Mouse (Mus musculus) liver, adult 2 months (tissue): Measurements from ENCODE around the gene Celf2. TPM values are rescaled to one million over a fixed set of nuclear protein-coding genes. Genes with fewer than 3 reads are reported as not detected.

ENCODE experiments used
- DNase-seq: peaks from one replicate; pipeline ENCODE4 v3.0.0-alpha.2; 2011; ENCODE audit warnings: low read depth, low spot score; ENCODE audit errors: extremely low read depth
- H3K27ac ChIP-seq: fragments of 200-500 bp; replicated peaks from 2 replicates; pipeline ENCODE4 v1.5.1; 2012; ENCODE audit warnings: low read depth, mild to moderate bottlenecking, control low read depth, inconsistent platforms, low read length; ENCODE audit not compliant: insufficient read depth
- H3K27me3 ChIP-seq: fragments of 200-500 bp; 2 replicates; pipeline ENCODE4 v1.6.1; 2012; ENCODE audit warnings: mild to moderate bottlenecking, moderate library complexity, low read length, inconsistent platforms; ENCODE audit not compliant: control insufficient read depth, insufficient read depth
- H3K36me3 ChIP-seq: fragments of 200-500 bp; 2 replicates; pipeline ENCODE4 v1.6.1; 2012; ENCODE audit warnings: low read length, inconsistent platforms; ENCODE audit not compliant: control insufficient read depth, insufficient read depth
- H3K4me1 ChIP-seq: fragments of 200-500 bp; 2 replicates; pipeline ENCODE4 v1.6.1; 2011; ENCODE audit warnings: low read length; ENCODE audit not compliant: control insufficient read depth, insufficient read depth
- H3K4me3 ChIP-seq: fragments of 200-500 bp; 2 replicates; pipeline ENCODE4 v1.5.1; 2011; ENCODE audit warnings: low read depth, mild to moderate bottlenecking, control low read depth, low read length, moderate library complexity; ENCODE audit not compliant: insufficient read depth
- H3K79me2 ChIP-seq: fragments of 200-500 bp; 2 replicates; pipeline ENCODE4 v1.6.1; 2012; ENCODE audit warnings: inconsistent platforms, mild to moderate bottlenecking, low read length, moderate library complexity; ENCODE audit not compliant: control insufficient read depth, insufficient read depth
- H3K9ac ChIP-seq: fragments of 200-500 bp; 2 replicates; pipeline ENCODE4 v1.6.1; 2012; ENCODE audit warnings: low read depth, mild to moderate bottlenecking, control low read depth, inconsistent platforms, low read length
- CTCF ChIP-seq: fragments of 200-500 bp; IDR thresholded peaks from 2 replicates; pipeline ENCODE4 v1.5.1; 2011; ENCODE audit warnings: low read depth, low read length, control low read depth
- POLR2A ChIP-seq: fragments of 200-500 bp; IDR thresholded peaks from 2 replicates; pipeline ENCODE4 v1.6.1; 2011; ENCODE audit warnings: low read length, control low read depth; ENCODE audit not compliant: insufficient read depth; ENCODE audit errors: extremely low read depth
- WGBS: fragments of 180-500 bp; shearing (Covaris S2); methylation state at CpG from one replicate; pipeline ENCODE4 v1.1.7; 2018; 5-methylcytosine and 5-hydroxymethylcytosine counted together
- polyA plus RNA-seq: library from polyadenylated mRNA; depleted of rRNA; stranded (reverse); fragments of >200 nt; gene quantifications from 2 replicates; pipeline ENCODE4 v1.2.3, GENCODE M21; 2012
- total RNA-seq: library from RNA; depleted of rRNA; stranded (reverse); fragments of >200 nt; gene quantifications from 2 replicates; pipeline ENCODE4 v1.2.3, GENCODE M21; 2014

Gene Celf2
- total and polyA plus RNA-seq, 2 experiments = 2.9 to 4.7 TPM

- Histone ChIP-seq H3K36me3 (no peaks in the 10 kb centered on the region), H3K27ac (no peak overlapping the region), H3K4me3 (no peak overlapping the region), H3K79me2 (no peaks in the 10 kb centered on the region), H3K4me1 (no peaks in the 10 kb centered on the region), H3K9ac (no peak overlapping the region), H3K27me3 (no peaks in the 10 kb centered on the region)
- DNase-seq = no peak
- TF ChIP-seq POLR2A (no peak), CTCF (no peak)
- WGBS = 89% methylated on average over 5 of the region's 5 CpGs
Measured at GRCm38 (mm10) chr2:7051090-7051489, 458.3 kb downstream of the Celf2 start.

GRCm38 (mm10) chr2:7046155-7046554 lies 463.2 kb downstream of the Celf2 start:
- no peaks in the 10 kb centered on the region for H3K4me1 ChIP-seq
- 39% methylated on average over 1 of the region's 1 CpGs for WGBS
- H3K36me3 ChIP-seq = no peaks in the 10 kb centered on the region
- no peaks in the 10 kb centered on the region for H3K27me3 ChIP-seq
- DNase-seq = no peak
- H3K9ac ChIP-seq = no peak overlapping the region
- no peak for TF ChIP-seq CTCF
- TF ChIP-seq POLR2A = no peak
- H3K4me3 ChIP-seq = no peak overlapping the region
- H3K79me2 ChIP-seq = no peaks in the 10 kb centered on the region
- no peak overlapping the region for H3K27ac ChIP-seq

DNA sequence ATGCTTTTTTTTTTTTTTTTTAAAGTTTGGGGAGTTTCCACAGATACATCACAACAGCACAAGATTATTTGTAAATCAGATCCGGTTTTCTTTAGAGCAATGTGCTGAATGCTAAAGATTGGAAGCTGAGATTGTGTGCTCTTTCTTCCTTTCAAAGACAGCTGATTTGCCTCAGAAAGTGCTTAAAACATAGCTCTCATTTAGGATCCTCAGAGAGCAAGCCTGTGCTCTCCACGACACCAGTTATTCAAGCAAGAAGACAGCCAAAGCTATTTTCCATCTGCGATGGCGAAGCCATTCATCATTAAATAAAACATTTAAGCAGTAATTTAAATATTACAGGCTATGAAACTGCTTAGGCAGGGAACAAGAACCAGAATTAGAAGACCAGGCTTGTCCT lies 463.8 kb downstream of the Celf2 start:
- 90% methylated on average over 4 of the region's 4 CpGs for WGBS
- Histone ChIP-seq H3K27ac (no peak overlapping the region), H3K36me3 (no peaks in the 10 kb centered on the region)

GRCm38 (mm10) chr2:7043770-7044459 lies 465.4 kb downstream of the Celf2 start:
- H3K27me3 ChIP-seq = no peaks in the 10 kb centered on the region
- no peak for DNase-seq
- 63% methylated on average over 6 of the region's 6 CpGs for WGBS
- no peaks in the 10 kb centered on the region for H3K79me2 ChIP-seq
- no peak overlapping the region for H3K4me3 ChIP-seq
- TF ChIP-seq POLR2A (no peak), CTCF (no peak)
- H3K36me3 ChIP-seq = no peaks in the 10 kb centered on the region
- H3K4me1 ChIP-seq = no peaks in the 10 kb centered on the region
- H3K9ac ChIP-seq = no peak overlapping the region
- H3K27ac ChIP-seq = no peak overlapping the region

More for the DNA sequence above, 463.8 kb downstream of the Celf2 start:
- H3K79me2 ChIP-seq = no peaks in the 10 kb centered on the region
- H3K4me1 ChIP-seq = no peaks in the 10 kb centered on the region
- H3K9ac ChIP-seq = no peak overlapping the region
- H3K4me3 ChIP-seq = no peak overlapping the region
- DNase-seq = no peak
- TF ChIP-seq CTCF (no peak), POLR2A (no peak)
- H3K27me3 ChIP-seq = no peaks in the 10 kb centered on the region

GRCm38 (mm10) chr2:7040940-7041339 lies 468.4 kb downstream of the Celf2 start:
- 58% methylated on average over 1 of the region's 1 CpGs for WGBS

DNA sequence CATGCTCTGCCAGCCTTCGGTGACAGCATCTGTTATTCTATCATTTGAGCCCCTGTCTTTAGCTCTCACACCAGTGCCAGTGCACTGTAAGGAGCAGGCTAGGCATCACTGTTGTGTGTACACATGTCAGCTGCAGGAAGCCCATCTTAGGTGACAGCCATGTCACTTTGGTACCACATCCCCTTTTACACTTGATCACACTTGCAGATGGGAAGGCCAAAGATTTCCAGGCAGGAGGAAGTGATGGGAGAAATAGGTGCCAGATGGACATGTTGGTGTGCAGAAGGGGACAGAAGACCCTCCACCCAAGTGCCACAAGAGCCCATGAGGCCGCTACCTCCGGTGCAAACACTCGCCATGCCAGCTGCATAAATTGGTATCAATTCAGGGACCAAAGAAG lies 470.4 kb downstream of the Celf2 start:
- Histone ChIP-seq H3K27ac (no peak overlapping the region), H3K4me3 (no peak overlapping the region), H3K4me1 (no peaks in the 10 kb centered on the region), H3K79me2 (no peaks in the 10 kb centered on the region), H3K27me3 (no peaks in the 10 kb centered on the region), H3K36me3 (no peaks in the 10 kb centered on the region), H3K9ac (no peak overlapping the region)
- WGBS = 92% methylated on average over 4 of the region's 4 CpGs
- DNase-seq = no peak
- TF ChIP-seq CTCF (no peak), POLR2A (no peak)

More at GRCm38 (mm10) chr2:7040940-7041339, 468.4 kb downstream of the Celf2 start:
- H3K27ac ChIP-seq = no peak overlapping the region
- no peak overlapping the region for H3K9ac ChIP-seq
- no peaks in the 10 kb centered on the region for H3K79me2 ChIP-seq
- no peaks in the 10 kb centered on the region for H3K27me3 ChIP-seq
- no peaks in the 10 kb centered on the region for H3K4me1 ChIP-seq
- H3K4me3 ChIP-seq = no peak overlapping the region
- no peaks in the 10 kb centered on the region for H3K36me3 ChIP-seq
- TF ChIP-seq POLR2A (no peak), CTCF (no peak)
- DNase-seq = no peak
